Mouse (Mus musculus) erythroblast, embryonic 14.5 days (primary cell): ENCODE results near the gene Stx8.

Source experiments
- GATA1 ChIP-seq: IDR thresholded peaks from 2 replicates; pipeline ENCODE4 v1.6.1; 2012; ENCODE audit warnings: low read length, inconsistent platforms, mixed read lengths
- TAL1 ChIP-seq: IDR thresholded peaks from 3 replicates; pipeline ENCODE4 v1.6.1; 2012; ENCODE audit warnings: low read length, inconsistent platforms, mixed read lengths

- TF ChIP-seq GATA1, result no peak
- no peak for TF ChIP-seq TAL1
Observed at GRCm38 (mm10) chr11:67972606-67973005, 6.6 kb downstream of the Stx8 start.
